Mouse (Mus musculus): ENCODE results near the gene Cacna1a. TPM values are rescaled to one million over a fixed set of nuclear protein-coding genes. Genes with fewer than 3 reads are reported as not detected.

Gene Cacna1a
- polyA plus RNA-seq, 1 experiment from 2014 or later: 8.3 TPM

DNA sequence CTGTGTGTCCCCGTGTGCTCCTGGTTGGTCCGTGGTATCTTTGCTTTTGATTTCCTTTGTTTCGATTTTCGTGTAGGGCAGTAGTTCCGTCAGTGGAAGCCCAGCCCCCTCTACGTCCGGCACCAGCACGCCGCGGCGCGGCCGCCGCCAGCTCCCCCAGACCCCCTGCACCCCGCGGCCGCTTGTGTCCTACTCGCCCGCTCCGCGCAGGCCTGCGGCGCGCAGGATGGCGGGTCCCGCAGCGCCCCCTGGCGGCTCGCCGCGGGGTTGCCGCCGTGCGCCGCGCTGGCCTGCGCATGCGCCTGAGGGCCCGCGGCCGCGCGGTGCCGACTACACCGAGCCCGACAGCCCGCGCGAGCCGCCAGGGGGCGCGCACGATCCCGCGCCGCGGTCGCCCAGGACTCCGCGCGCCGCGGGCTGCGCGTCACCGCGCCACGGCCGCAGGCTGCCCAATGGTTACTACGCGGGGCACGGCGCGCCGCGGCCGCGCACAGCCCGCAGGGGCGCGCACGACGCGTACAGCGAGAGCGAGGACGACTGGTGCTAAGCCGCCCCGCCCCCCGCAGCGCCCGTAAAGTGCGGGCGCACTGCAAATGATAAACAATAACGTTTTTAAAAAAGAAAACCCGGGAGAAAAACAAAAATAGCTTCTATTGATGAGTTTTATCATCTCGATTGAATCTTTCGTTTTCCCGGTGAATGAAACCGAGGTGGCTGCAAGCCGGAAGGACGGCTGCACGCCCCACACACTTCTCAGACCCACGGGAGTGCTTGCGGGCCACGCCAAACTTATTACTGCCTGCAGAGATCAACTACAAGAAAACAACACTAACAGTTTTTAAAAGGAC, 251.1 kb downstream of the Cacna1a start:
- ATAC-seq (replicated peaks; ENCODE audit: insufficient number of reproducible peaks, insufficient read depth, low FRiP score, low read depth): peak; percentile 94
- under 1% methylated on average over 93 of the region's 106 CpGs for WGBS

GRCm38 (mm10) chr8:84640010-84640588, 251.9 kb downstream of the Cacna1a start:
- no peak for ATAC-seq (replicated peaks; ENCODE audit: insufficient number of reproducible peaks, insufficient read depth, low FRiP score, low read depth)
- Histone ChIP-seq H3K27me3 (no peaks in the 10 kb centered on the region), H3K27ac (peak overlapping the region; percentile 24; the same call in 1 of the 2 replicates), H3K4me2 (peak overlapping the region; percentile 70), H3K9ac (peak overlapping the region; percentile 59; the same call in 1 of the 2 replicates), H3K36me3 (no peaks in the 10 kb centered on the region), H3K4me1 (replicated peaks) (peaks cover 26% of the 10 kb centered on the region), H3K9me3 (replicated peaks) (no peaks in the 10 kb centered on the region), H3K4me3 (peak overlapping the region; percentile 66)
- WGBS: 34% methylated on average over 9 of the region's 9 CpGs

More for the DNA sequence above, 251.1 kb downstream of the Cacna1a start:
- Histone ChIP-seq H3K9ac (peak overlapping the region; percentile 74), H3K4me2 (peak overlapping the region; percentile 94), H3K36me3 (no peaks in the 10 kb centered on the region), H3K9me3 (replicated peaks) (no peaks in the 10 kb centered on the region), H3K4me1 (replicated peaks) (peaks cover 30% of the 10 kb centered on the region), H3K27me3 (no peaks in the 10 kb centered on the region), H3K27ac (peak overlapping the region; percentile 90), H3K4me3 (peak overlapping the region; percentile 66)

DNA sequence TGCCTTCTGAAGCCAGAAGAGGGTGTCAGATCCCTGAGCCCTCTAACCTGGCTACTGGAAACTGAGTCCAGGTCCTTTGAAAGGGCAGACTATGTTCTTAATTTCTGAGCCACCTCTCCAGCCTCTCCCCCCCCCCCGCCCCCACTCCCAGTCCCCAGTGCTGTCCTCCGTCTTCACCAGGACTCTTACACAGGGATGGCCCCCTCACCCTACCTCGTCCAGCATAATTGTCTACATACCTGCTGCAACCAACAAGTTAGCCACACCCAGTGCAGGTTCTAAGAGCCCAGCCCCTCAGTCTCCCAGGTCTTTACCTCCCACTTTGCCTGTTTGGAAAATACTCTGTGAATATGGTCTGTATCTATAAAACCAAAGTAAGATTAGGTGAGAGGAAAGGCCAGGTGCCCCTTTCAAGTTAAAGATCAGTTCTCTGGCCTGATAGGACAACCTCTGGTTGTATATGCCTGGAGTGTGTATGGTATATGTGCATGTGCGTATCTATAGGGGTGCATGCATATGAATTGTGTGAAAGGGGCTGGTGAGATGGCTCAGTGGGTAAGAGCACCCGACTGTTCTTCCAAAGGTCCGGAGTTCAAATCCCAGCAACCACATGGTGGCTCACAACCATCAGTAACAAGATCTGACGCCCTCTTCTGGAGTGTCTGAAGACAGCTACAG, 252.5 kb downstream of the Cacna1a start:
- no peaks in the 10 kb centered on the region for H3K9me3 ChIP-seq (replicated peaks)
- H3K36me3 ChIP-seq: no peaks in the 10 kb centered on the region
- no peak overlapping the region for H3K9ac ChIP-seq
- H3K4me2 ChIP-seq: no peak overlapping the region
- WGBS: 73% methylated on average over 7 of the region's 7 CpGs
- no peak for ATAC-seq (replicated peaks; ENCODE audit: insufficient number of reproducible peaks, insufficient read depth, low FRiP score, low read depth)
- no peak overlapping the region for H3K27ac ChIP-seq
- no peak overlapping the region for H3K4me3 ChIP-seq
- H3K4me1 ChIP-seq (replicated peaks): peaks cover 19% of the 10 kb centered on the region
- H3K27me3 ChIP-seq: no peaks in the 10 kb centered on the region

DNA sequence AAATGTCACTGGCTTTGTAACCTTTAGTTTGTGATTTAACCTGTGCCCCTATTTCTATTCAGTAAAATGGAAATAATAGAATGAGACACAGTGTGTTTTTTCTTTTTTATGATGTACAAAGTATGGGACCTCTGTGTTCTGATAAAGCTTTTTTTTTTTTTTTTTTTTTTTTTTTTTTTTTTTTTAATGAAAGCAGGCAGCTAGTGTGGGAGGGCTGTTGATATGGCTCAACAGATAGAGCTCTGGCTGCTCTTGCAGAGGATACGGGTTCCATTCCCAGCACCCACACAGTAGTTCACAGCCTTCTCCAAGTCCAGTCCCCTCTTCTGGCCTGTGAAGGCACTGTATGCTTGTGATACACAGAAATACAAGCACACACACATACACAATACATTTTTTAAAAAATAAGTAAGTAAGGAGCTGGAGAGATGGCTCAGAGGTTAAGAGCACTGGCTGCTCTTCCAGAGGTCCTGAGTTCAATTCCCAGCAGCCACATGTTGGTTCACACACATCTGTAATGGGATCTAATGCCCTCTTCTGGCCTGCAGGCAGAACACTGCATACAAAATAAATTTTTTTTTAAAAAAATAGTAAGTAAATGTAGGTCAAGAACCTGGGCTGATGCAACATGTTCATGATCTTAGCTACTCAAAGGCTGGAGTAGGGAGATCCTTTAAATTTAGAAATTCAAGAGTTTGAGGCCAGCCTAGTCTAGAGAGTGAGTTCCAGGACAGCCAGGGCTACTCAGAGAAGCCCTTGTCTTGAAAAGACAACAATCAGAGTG, 253.5 kb downstream of the Cacna1a start:
- Histone ChIP-seq H3K27ac (no peak overlapping the region), H3K4me1 (replicated peaks) (peaks cover 14% of the 10 kb centered on the region), H3K4me3 (no peak overlapping the region), H3K4me2 (no peak overlapping the region), H3K36me3 (no peaks in the 10 kb centered on the region), H3K27me3 (no peaks in the 10 kb centered on the region), H3K9me3 (replicated peaks) (no peaks in the 10 kb centered on the region), H3K9ac (no peak overlapping the region)
- 71% methylated on average over 1 of the region's 1 CpGs for WGBS
- no peak for ATAC-seq (replicated peaks; ENCODE audit: insufficient number of reproducible peaks, insufficient read depth, low FRiP score, low read depth)

- H3K36me3 ChIP-seq: no peaks in the 10 kb centered on the region
- H3K9me3 ChIP-seq (replicated peaks): no peaks in the 10 kb centered on the region
- no peaks in the 10 kb centered on the region for H3K27me3 ChIP-seq
- peaks cover 21% of the 10 kb centered on the region for H3K4me1 ChIP-seq (replicated peaks)
- no peak overlapping the region for H3K9ac ChIP-seq
- 61% methylated on average over 5 of the region's 5 CpGs for WGBS
- H3K4me3 ChIP-seq: no peak overlapping the region
- H3K4me2 ChIP-seq: no peak overlapping the region
- no peak for ATAC-seq (replicated peaks; ENCODE audit: insufficient number of reproducible peaks, insufficient read depth, low FRiP score, low read depth)
- H3K27ac ChIP-seq: no peak overlapping the region
Observed at GRCm38 (mm10) chr8:84643019-84643418, 254.8 kb downstream of the Cacna1a start.

DNA sequence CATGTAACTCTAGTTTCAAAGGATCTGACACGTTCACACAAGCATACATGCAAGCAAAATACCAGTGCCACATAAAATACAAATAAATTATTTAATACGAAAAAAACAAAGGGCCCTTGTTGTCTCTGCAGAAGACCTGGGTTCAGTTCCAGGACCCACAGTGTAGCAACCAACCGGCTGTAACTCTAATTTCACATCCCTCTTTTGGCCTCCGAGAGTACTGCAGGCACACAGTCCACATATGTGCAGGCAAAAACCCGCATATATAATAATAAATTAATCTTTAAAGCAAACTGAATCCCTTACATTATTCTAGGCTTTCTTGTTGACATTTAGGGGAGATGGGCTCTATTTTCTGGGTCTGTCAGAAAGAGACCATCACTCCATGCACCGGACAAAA, 258.6 kb downstream of the Cacna1a start:
- H3K27ac ChIP-seq: peak overlapping the region; percentile 25; the same call in 1 of the 2 replicates
- no peak for ATAC-seq (replicated peaks; ENCODE audit: insufficient number of reproducible peaks, insufficient read depth, low FRiP score, low read depth)
- no peak overlapping the region for H3K4me3 ChIP-seq
- H3K4me1 ChIP-seq (replicated peaks): peaks cover 8% of the 10 kb centered on the region
- no peaks in the 10 kb centered on the region for H3K36me3 ChIP-seq
- WGBS: 55% methylated on average over 6 of the region's 6 CpGs
- H3K4me2 ChIP-seq: peak overlapping the region; percentile 63; the same call in 1 of the 2 replicates
- H3K9me3 ChIP-seq (replicated peaks): no peaks in the 10 kb centered on the region
- no peaks in the 10 kb centered on the region for H3K27me3 ChIP-seq
- no peak overlapping the region for H3K9ac ChIP-seq

- Histone ChIP-seq H3K4me2 (peak overlapping the region; percentile 63), H3K9ac (no peak overlapping the region; the same call in 1 of the 2 replicates), H3K27ac (peak overlapping the region; percentile 25; the same call in 1 of the 2 replicates), H3K4me1 (replicated peaks) (peaks cover 8% of the 10 kb centered on the region), H3K4me3 (peak overlapping the region; percentile 34), H3K9me3 (replicated peaks) (no peaks in the 10 kb centered on the region), H3K36me3 (no peaks in the 10 kb centered on the region), H3K27me3 (no peaks in the 10 kb centered on the region)
- ATAC-seq (replicated peaks; ENCODE audit: insufficient number of reproducible peaks, insufficient read depth, low FRiP score, low read depth): 0 out of 2 replicates have a peak, but pooled peaks have one; percentile 54
- 2% methylated on average over 14 of the region's 14 CpGs for WGBS
Observed at GRCm38 (mm10) chr8:84647461-84647901, 259.2 kb downstream of the Cacna1a start.

- H3K4me2 ChIP-seq: no peak overlapping the region
- ATAC-seq (replicated peaks; ENCODE audit: insufficient number of reproducible peaks, insufficient read depth, low FRiP score, low read depth): no peak
- no peak overlapping the region for H3K4me3 ChIP-seq
- peaks cover 9% of the 10 kb centered on the region for H3K4me1 ChIP-seq (replicated peaks)
- 48% methylated on average over 3 of the region's 3 CpGs for WGBS
- H3K27ac ChIP-seq: no peak overlapping the region
- no peaks in the 10 kb centered on the region for H3K27me3 ChIP-seq
- no peaks in the 10 kb centered on the region for H3K9me3 ChIP-seq (replicated peaks)
- H3K9ac ChIP-seq: no peak overlapping the region
- H3K36me3 ChIP-seq: no peaks in the 10 kb centered on the region
Observed at GRCm38 (mm10) chr8:84650213-84650612, 262.0 kb downstream of the Cacna1a start.

DNA sequence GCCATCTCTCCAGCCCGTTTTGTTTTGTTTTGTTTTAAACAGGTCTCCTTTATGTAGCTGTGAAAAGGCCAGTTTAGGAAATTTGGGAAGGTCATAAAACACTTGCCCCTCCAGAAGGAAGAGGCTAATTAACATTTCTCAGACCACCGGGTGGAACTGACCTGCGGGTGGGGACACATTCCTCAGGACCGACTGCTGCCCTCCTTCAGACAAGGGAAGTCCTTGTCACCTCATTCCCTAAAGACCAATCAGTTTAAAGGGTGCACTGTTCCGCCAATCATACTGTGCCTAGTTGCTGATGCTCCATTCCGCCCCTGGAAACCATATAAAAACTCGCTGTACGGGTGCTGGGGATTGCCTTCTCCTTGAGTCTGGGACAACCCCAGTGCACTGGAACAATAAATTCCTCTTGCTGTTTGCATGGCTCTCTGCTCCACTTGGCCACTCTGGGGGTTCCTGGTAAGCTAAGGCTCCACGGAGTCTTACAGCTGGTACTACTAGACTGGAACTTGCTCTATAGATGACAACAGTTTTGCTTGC, 264.9 kb downstream of the Cacna1a start:
- H3K27ac ChIP-seq: 0 out of 2 replicates have a peak overlapping the region, but pooled peaks have one; percentile 5
- no peaks in the 10 kb centered on the region for H3K36me3 ChIP-seq
- no peak overlapping the region for H3K9ac ChIP-seq
- no peak for ATAC-seq (replicated peaks; ENCODE audit: insufficient number of reproducible peaks, insufficient read depth, low FRiP score, low read depth)
- no peak overlapping the region for H3K4me2 ChIP-seq
- no peaks in the 10 kb centered on the region for H3K9me3 ChIP-seq (replicated peaks)
- peaks cover 20% of the 10 kb centered on the region for H3K4me1 ChIP-seq (replicated peaks)
- H3K27me3 ChIP-seq: no peaks in the 10 kb centered on the region
- no peak overlapping the region for H3K4me3 ChIP-seq
- WGBS: 52% methylated on average over 9 of the region's 9 CpGs

GRCm38 (mm10) chr8:84654597-84654996, 266.4 kb downstream of the Cacna1a start:
- Histone ChIP-seq H3K4me3 (no peak overlapping the region), H3K36me3 (no peaks in the 10 kb centered on the region), H3K27me3 (no peaks in the 10 kb centered on the region), H3K9ac (no peak overlapping the region), H3K9me3 (replicated peaks) (no peaks in the 10 kb centered on the region), H3K27ac (peak overlapping the region; percentile 91), H3K4me1 (replicated peaks) (peaks cover 24% of the 10 kb centered on the region), H3K4me2 (no peak overlapping the region)
- WGBS: 36% methylated on average over 4 of the region's 4 CpGs
- ATAC-seq (replicated peaks; ENCODE audit: insufficient number of reproducible peaks, insufficient read depth, low FRiP score, low read depth): no peak
